Mouse (Mus musculus) lung, postnatal 14 days (tissue): Measurements from ENCODE around the gene Tfe3.

Experiments
- DNase-seq: peaks from one replicate; pipeline ENCODE4 v3.0.0; 2021

The Tfe3 gene

DNA sequence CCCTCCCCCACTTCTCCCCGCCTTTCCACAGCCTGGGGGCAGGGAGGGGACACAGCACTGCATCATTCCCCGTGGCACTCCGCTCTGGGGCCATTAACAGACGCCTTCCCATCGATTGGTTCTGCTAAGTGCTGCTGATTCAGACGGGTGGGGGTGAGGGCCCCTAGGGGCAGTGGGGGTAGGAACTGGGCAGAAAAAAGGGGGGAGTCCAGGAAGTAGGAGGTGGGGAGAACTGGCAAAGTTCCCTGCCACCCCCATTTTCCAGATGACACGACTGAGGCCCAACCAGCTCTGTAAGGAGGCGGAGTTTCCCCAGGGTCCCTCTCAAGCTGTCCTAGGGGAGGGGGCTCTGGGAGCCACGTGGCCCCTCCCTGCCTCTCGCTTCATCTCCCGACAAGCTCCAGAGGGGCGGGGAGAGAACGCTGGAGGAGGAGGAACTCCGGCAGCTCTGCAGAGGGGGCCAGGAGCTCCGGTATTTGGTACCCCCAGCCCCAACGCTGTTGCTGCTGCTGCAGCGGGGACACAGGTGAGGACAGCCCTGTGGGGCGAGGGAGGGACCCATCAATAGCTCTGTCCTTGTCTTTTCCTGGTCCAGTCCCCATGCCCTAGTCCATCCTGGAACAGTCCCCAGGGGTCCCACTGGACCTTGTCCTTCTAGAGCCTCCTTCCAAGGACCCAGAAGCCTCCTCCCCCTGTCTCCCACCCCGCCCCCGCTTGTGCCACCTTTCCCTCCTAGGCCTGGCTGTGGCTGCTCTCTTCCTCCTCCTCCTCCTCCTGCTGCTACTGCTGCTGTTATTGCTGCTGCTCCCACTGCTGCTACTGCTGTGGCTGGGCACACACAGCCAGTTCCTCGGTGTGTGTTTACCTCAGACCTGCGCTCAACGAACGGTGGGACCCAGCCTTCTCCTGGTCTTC lies 59.8 kb downstream of the Tfe3 start, which contains the start of gene Kcnd1:
TSS of gene Kcnd1 (plus strand) at position 425 of the 915 bp plus-strand sequence.
- DNase-seq, result no peak
